Mouse (Mus musculus): ENCODE results near the gene Gm21858. TPM values are rescaled to one million over a fixed set of nuclear protein-coding genes. Genes with fewer than 3 reads are reported as not detected.
"Not testable (repeated sequence)": the region's sequence is repeated elsewhere in the genome, so short reads cannot be mapped to it uniquely, and the experiment has no call there.

The Gm21858 gene
- not detected in 2 replicates for polyA plus RNA-seq (2016; fragmentation: Nextera tagmentation; extraction: Ambion mirVana)

- not testable (repeated sequence) for H3K9ac ChIP-seq; H3K4me3 ChIP-seq; H3K4me1 ChIP-seq; H3K4me2 ChIP-seq (replicated peaks); H3K36me3 ChIP-seq; H3K9me3 ChIP-seq; H3K27me3 ChIP-seq; H3K27ac ChIP-seq; ATAC-seq (ENCODE audit: insufficient number of reproducible peaks, insufficient read depth, low FRiP score, low TSS enrichment)
- WGBS = no CpG with 5 or more reads among the region's 6 CpGs
Measured at GRCm38 (mm10) chrY:55731456-55731855, at the start of gene Gm21858. TSS of gene Gm21858 (plus strand) at chrY:55731756.
